Mouse (Mus musculus): Measurements from ENCODE around the gene Pabpc4. TPM values are rescaled to one million over a fixed set of nuclear protein-coding genes. Genes with fewer than 3 reads are reported as not detected.
"Not testable (repeated sequence)": the region's sequence is repeated elsewhere in the genome, so short reads cannot be mapped to it uniquely, and the experiment has no call there.

The Pabpc4 gene
- total and polyA plus RNA-seq, 3 experiments, result 206 to 444 (median 318) TPM

DNA sequence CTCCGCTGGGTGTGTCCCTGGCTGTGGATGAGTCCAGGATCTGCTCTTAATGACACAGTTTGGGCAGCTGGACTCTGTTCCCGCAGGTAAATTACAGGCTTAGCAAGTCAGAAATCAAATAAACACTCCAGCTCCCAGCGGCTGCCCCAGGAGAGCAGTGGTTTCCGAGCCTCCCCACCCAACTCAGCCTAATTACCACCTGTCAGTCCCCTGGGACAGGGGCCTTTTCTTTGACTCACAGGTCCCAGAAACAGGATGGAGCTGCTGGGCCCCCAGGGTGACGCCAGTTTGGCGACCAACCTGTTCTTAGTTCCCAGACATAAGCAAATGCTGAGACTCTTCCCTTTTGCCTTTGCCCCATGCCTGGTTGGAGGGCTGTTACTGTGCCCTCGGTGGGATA, 49.7 kb downstream of the Pabpc4 start (continued):
- TF ChIP-seq ELF1 (IDR thresholded peaks at IDR 0.05; ENCODE audit: low read depth, low read length), result no peak
- peak; percentile 59 for TF ChIP-seq BHLHE40 (IDR thresholded peaks at IDR 0.05; ENCODE audit: low read depth, low read length)
- 0 out of 2 replicates have a peak, but pooled peaks have one; percentile 18 for TF ChIP-seq MAFK (IDR thresholded peaks at IDR 0.05; ENCODE audit: insufficient replicate concordance, low read length)
- TF ChIP-seq IRF4 (IDR thresholded peaks at IDR 0.05; ENCODE audit: low read depth, low read length), result peak; percentile 73
- no peak for TF ChIP-seq E2F4 (IDR thresholded peaks at IDR 0.05; ENCODE audit: insufficient replicate concordance, low read depth, low read length)

DNA sequence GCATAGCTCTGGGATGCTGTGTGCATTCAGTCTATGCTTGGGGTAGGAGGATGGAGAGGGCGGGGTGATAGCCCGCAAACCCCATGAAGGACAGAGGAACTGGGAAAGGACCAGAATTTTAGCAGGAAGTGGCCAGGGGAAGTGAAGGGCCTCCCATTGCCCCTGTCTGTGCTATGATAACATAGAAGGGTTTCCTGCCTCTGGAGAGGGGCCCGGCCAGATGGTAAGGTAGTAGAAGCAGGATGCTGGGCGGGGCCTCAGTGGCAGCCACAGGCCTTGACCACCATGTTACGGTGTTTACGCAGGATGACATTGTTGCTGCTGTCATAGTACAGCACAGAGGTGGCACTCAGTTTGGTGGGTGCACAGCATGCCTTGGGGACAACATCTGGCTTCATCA, 50.9 kb downstream of the Pabpc4 start:
- dilution Hi-C loops (cut with MboI; ENCODE audit: extremely low pct_ligation_motif_present, extremely low pct_unique_long_range_greater_than_20kb, low sequenced_read_pairs), result no loop called here
- Histone ChIP-seq H3K9me3 (replicated peaks; ENCODE audit: low read length) (peaks cover 4% of the 10 kb centered on the region), H3K4me1 (ENCODE audit: control insufficient read depth in 1 of 2, insufficient read depth in 2 of 2) (peaks cover 33 to 79% of the 10 kb centered on the region in 2 experiments), H3K9ac (ENCODE audit: insufficient read depth, low read depth) (no peak overlapping the region), H3K4me3 (replicated peaks in 1 of 3; ENCODE audit: low read depth in 2 of 3, low read length in 2 of 3, poor library complexity in 1 of 3) (peak overlapping the region in 1 of 3 experiments; percentile 28), H3K4me2 (ENCODE audit: insufficient read depth, low read depth, poor library complexity, severe bottlenecking) (no peak overlapping the region; the same call in 1 of the 2 replicates), H3K79me2 (replicated peaks; ENCODE audit: control insufficient read depth, extremely low read depth, insufficient read depth, poor library complexity, severe bottlenecking) (no peaks in the 10 kb centered on the region), H3K27ac (ENCODE audit: insufficient read depth, low read depth) (no peak overlapping the region), H3K27me3 (replicated peaks) (no peaks in the 10 kb centered on the region), H3K36me3 (replicated peaks in 1 of 2; ENCODE audit: control insufficient read depth in 1 of 2, insufficient read depth in 1 of 2, low read length in 1 of 2) (peaks cover 0 to 7% of the 10 kb centered on the region in 2 experiments)
- in situ Hi-C loops (cut with MboI; ENCODE audit: low pct_ligation_motif_present, low pct_unique_long_range_greater_than_20kb, low sequenced_read_pairs), result no loop called here
- DNase-seq (ENCODE audit: extremely low read depth), result no peak
- TF ChIP-seq ZC3H11A (IDR thresholded peaks at IDR 0.05; ENCODE audit: low read depth, low read length) (no peak), ELF1 (IDR thresholded peaks at IDR 0.05; ENCODE audit: low read depth, low read length) (0 out of 2 replicates have a peak, but pooled peaks have one; percentile 23)

DNA sequence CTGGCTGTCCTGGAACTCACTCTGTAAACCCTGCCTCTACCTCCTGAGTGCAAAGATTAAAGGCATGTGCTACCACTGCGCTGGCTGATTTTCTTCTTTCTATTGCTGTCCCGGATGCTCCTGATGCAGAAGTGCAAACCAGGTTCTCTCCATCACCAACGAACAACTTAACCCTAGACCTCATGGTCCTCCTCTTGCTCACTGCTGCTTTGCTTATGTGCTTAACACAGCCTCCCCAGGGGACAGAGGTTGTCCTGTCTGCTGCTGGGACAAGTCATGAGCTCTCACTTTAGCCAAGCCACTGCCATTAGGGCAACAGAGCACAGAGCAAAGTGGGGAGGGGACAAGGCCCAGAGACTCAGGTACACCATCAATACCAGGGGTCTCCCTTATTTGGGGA, 52.3 kb downstream of the Pabpc4 start:
- TF ChIP-seq HCFC1 (IDR thresholded peaks at IDR 0.05; ENCODE audit: low read depth, low read length) (no peak), MYC (IDR thresholded peaks at IDR 0.05; ENCODE audit: low read depth, low read length) (peak; percentile 61; the same call in 1 of the 2 replicates), MEF2A (IDR thresholded peaks at IDR 0.05; ENCODE audit: borderline replicate concordance, low read depth, low read length) (0 out of 2 replicates have a peak, but pooled peaks have one; percentile 29), PAX5 (IDR thresholded peaks at IDR 0.05; ENCODE audit: low read length) (no peak), NRF1 (IDR thresholded peaks at IDR 0.05; ENCODE audit: low read depth, low read length) (0 out of 2 replicates have a peak, but pooled peaks have one; percentile 16), BHLHE40 (IDR thresholded peaks at IDR 0.05; ENCODE audit: low read depth, low read length) (0 out of 2 replicates have a peak, but pooled peaks have one; percentile 25), MAX (IDR thresholded peaks at IDR 0.05; ENCODE audit: low read length) (peak; percentile 35; the same call in 1 of the 2 replicates)

DNA sequence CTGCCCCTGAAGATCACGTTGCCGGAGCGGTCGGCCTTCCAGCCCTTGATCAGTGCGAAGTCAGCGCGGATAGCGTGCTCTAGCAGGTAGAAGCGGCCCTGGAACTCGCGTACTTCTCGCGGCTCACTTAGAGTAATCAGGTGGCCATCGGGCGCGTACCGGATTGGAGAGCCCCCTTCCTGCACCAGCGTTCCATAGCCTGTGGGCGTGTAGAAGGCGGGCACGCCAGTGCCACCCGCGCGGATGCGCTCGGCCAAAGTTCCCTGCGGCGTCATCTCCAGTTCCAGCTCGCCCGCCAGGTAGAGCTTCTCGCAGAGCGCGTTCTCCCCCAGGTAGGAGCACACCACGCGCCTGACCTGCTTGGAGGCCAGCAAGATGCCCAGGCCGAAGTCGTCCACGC, 60.8 kb downstream of the Pabpc4 start:
- dilution Hi-C loops (cut with MboI; ENCODE audit: extremely low pct_ligation_motif_present, extremely low pct_unique_long_range_greater_than_20kb, low sequenced_read_pairs); H3K9me3 ChIP-seq (replicated peaks; ENCODE audit: low read length); H3K79me2 ChIP-seq (replicated peaks; ENCODE audit: control insufficient read depth, extremely low read depth, insufficient read depth, poor library complexity, severe bottlenecking); H3K27ac ChIP-seq (ENCODE audit: insufficient read depth, low read depth); H3K36me3 ChIP-seq (replicated peaks in 1 of 2; ENCODE audit: control insufficient read depth in 1 of 2, insufficient read depth in 1 of 2, low read length in 1 of 2); H3K27me3 ChIP-seq (replicated peaks); H3K4me1 ChIP-seq (ENCODE audit: control insufficient read depth in 1 of 2, insufficient read depth in 2 of 2); H3K9ac ChIP-seq (ENCODE audit: insufficient read depth, low read depth); in situ Hi-C loops (cut with MboI; ENCODE audit: low pct_ligation_motif_present, low pct_unique_long_range_greater_than_20kb, low sequenced_read_pairs); DNase-seq (ENCODE audit: extremely low read depth); H3K4me2 ChIP-seq (ENCODE audit: insufficient read depth, low read depth, poor library complexity, severe bottlenecking); H3K4me3 ChIP-seq (replicated peaks in 1 of 3; ENCODE audit: low read depth in 2 of 3, low read length in 2 of 3, poor library complexity in 1 of 3): not testable (repeated sequence)

More for the DNA sequence above, 52.3 kb downstream of the Pabpc4 start:
- Histone ChIP-seq H3K4me2 (ENCODE audit: insufficient read depth, low read depth, poor library complexity, severe bottlenecking) (no peak overlapping the region), H3K79me2 (replicated peaks; ENCODE audit: control insufficient read depth, extremely low read depth, insufficient read depth, poor library complexity, severe bottlenecking) (no peaks in the 10 kb centered on the region), H3K36me3 (replicated peaks in 1 of 2; ENCODE audit: control insufficient read depth in 1 of 2, insufficient read depth in 1 of 2, low read length in 1 of 2) (peaks cover 0 to 7% of the 10 kb centered on the region in 2 experiments), H3K9me3 (replicated peaks; ENCODE audit: low read length) (peaks cover 4% of the 10 kb centered on the region), H3K27ac (ENCODE audit: insufficient read depth, low read depth) (peak overlapping the region; percentile 20; the same call in 1 of the 2 replicates), H3K4me3 (replicated peaks in 1 of 3; ENCODE audit: low read depth in 2 of 3, low read length in 2 of 3, poor library complexity in 1 of 3) (no peak overlapping the region), H3K9ac (ENCODE audit: insufficient read depth, low read depth) (no peak overlapping the region), H3K4me1 (ENCODE audit: control insufficient read depth in 1 of 2, insufficient read depth in 2 of 2) (peaks cover 33 to 72% of the 10 kb centered on the region in 2 experiments), H3K27me3 (replicated peaks) (no peaks in the 10 kb centered on the region)
- in situ Hi-C loops (cut with MboI; ENCODE audit: low pct_ligation_motif_present, low pct_unique_long_range_greater_than_20kb, low sequenced_read_pairs), result no loop called here
- dilution Hi-C loops (cut with MboI; ENCODE audit: extremely low pct_ligation_motif_present, extremely low pct_unique_long_range_greater_than_20kb, low sequenced_read_pairs), result no loop called here
- peak; percentile 77 for DNase-seq (ENCODE audit: extremely low read depth)
